Mouse (Mus musculus) G1E (cell line): ENCODE data around the gene Gpc6. TPM values are rescaled to one million over a fixed set of nuclear protein-coding genes. Genes with fewer than 3 reads are reported as not detected.

Experiments
- ATAC-seq: 2 replicates; pipeline ENCODE4 v1.8.0; 2016; ENCODE audit warnings: mild to moderate bottlenecking; ENCODE audit not compliant: insufficient number of reproducible peaks, poor library complexity, low FRiP score, severe bottlenecking; ENCODE audit errors: extremely low read depth
- DNase-seq: peaks from one replicate; pipeline ENCODE4 v3.0.0; 2012; ENCODE audit warnings: low spot score
- H3K27me3 ChIP-seq: 2 replicates; pipeline ENCODE4 v1.6.1; 2012; ENCODE audit warnings: mild to moderate bottlenecking, low read length, inconsistent platforms; ENCODE audit not compliant: insufficient read depth
- H3K36me3 ChIP-seq: replicated peaks from 2 replicates; pipeline ENCODE3; 2012; ENCODE audit warnings: mild to moderate bottlenecking, inconsistent platforms
- H3K4me1 ChIP-seq: 2 replicates; pipeline ENCODE4 v1.6.1; 2012; ENCODE audit warnings: low read depth, low read length, inconsistent platforms, mixed read lengths; ENCODE audit not compliant: insufficient read depth
- H3K4me3 ChIP-seq: 2 replicates; pipeline ENCODE4 v1.5.1; 2012; ENCODE audit warnings: low read depth, mild to moderate bottlenecking, inconsistent platforms, low read length, moderate library complexity, mixed read lengths
- H3K9me3 ChIP-seq: replicated peaks from 2 replicates; pipeline ENCODE4 v1.6.1; 2012; ENCODE audit warnings: inconsistent platforms
- CTCF ChIP-seq: IDR thresholded peaks from 2 replicates; pipeline ENCODE4 v1.5.1; 2012; ENCODE audit warnings: low read depth, low read length, inconsistent platforms, mixed read lengths
- GATA1 ChIP-seq: IDR thresholded peaks from 2 replicates; pipeline ENCODE4 v1.6.1; 2012; ENCODE audit warnings: borderline replicate concordance, low read length, inconsistent platforms, mixed read lengths
- GATA2 ChIP-seq: IDR thresholded peaks from 2 replicates; pipeline ENCODE4 v1.6.1; 2012; ENCODE audit warnings: low read depth, low read length, inconsistent platforms, borderline replicate concordance
- POLR2AphosphoS5 ChIP-seq: IDR thresholded peaks from 2 replicates; pipeline ENCODE4 v1.6.1; 2012; ENCODE audit warnings: low read depth, low read length, inconsistent platforms; ENCODE audit not compliant: insufficient replicate concordance
- TAL1 ChIP-seq: conservative IDR thresholded peaks from 2 replicates; pipeline ENCODE4 v1.6.1; 2012; ENCODE audit warnings: low read depth, low read length, inconsistent platforms, mixed read lengths
- polyA plus RNA-seq: library from polyadenylated mRNA; stranded (reverse); fragments of >175 nt; gene quantifications from 2 replicates; pipeline ENCODE4 v1.2.3, GENCODE M21; 2012
- total RNA-seq, 2 experiments: library from RNA; stranded (forward) in 1 of 2; stranded (reverse) in 1 of 2; fragments of 200-1000 nt in 1 of 2; fragments of >200 nt in 1 of 2; fragmentation: Nextera tagmentation in 1 of 2; gene quantifications; 2 replicates each; pipeline ENCODE4 v1.2.3; 2014 to 2017

Gene Gpc6
- total and polyA plus RNA-seq, 3 experiments: 0.22 TPM; not detected in 2

GRCm38 (mm10) chr14:117008781-117009180, 83.7 kb downstream of the Gpc6 start:
- Histone ChIP-seq H3K9me3 (peaks cover 10% of the 10 kb centered on the region), H3K4me1 (no peaks in the 10 kb centered on the region), H3K36me3 (no peaks in the 10 kb centered on the region), H3K27me3 (no peaks in the 10 kb centered on the region), H3K4me3 (no peak overlapping the region)
- TF ChIP-seq GATA2: no peak
- TF ChIP-seq GATA1: no peak
- no peak for TF ChIP-seq POLR2AphosphoS5
- no peak for TF ChIP-seq TAL1
- TF ChIP-seq CTCF: no peak
- no peak for DNase-seq
- ATAC-seq: no peak

GRCm38 (mm10) chr14:117012969-117013368, 87.9 kb downstream of the Gpc6 start:
- H3K4me3 ChIP-seq: no peak overlapping the region
- peaks cover 25% of the 10 kb centered on the region for H3K9me3 ChIP-seq
- TF ChIP-seq TAL1 (no peak), GATA1 (no peak), POLR2AphosphoS5 (no peak)
- H3K27me3 ChIP-seq: no peaks in the 10 kb centered on the region
- H3K36me3 ChIP-seq: no peaks in the 10 kb centered on the region
- H3K4me1 ChIP-seq: no peaks in the 10 kb centered on the region
- no peak for ATAC-seq
- no peak for DNase-seq

- Histone ChIP-seq H3K4me1 (no peaks in the 10 kb centered on the region), H3K9me3 (peaks cover 27% of the 10 kb centered on the region), H3K4me3 (no peak overlapping the region), H3K27me3 (no peaks in the 10 kb centered on the region), H3K36me3 (no peaks in the 10 kb centered on the region)
- ATAC-seq: no peak
- TF ChIP-seq TAL1: no peak
- TF ChIP-seq GATA2: no peak
- no peak for TF ChIP-seq POLR2AphosphoS5
- no peak for TF ChIP-seq CTCF
- TF ChIP-seq GATA1: no peak
- no peak for DNase-seq
Measured at GRCm38 (mm10) chr14:117013554-117014117, 88.5 kb downstream of the Gpc6 start.

- peaks cover 29% of the 10 kb centered on the region for H3K9me3 ChIP-seq
- ATAC-seq: no peak
- no peak for DNase-seq
- H3K27me3 ChIP-seq: no peaks in the 10 kb centered on the region
- no peaks in the 10 kb centered on the region for H3K36me3 ChIP-seq
- H3K4me3 ChIP-seq: no peak overlapping the region
- H3K4me1 ChIP-seq: no peaks in the 10 kb centered on the region
- TF ChIP-seq TAL1: no peak
- TF ChIP-seq GATA2: no peak
- TF ChIP-seq GATA1: no peak
- no peak for TF ChIP-seq POLR2AphosphoS5
- TF ChIP-seq CTCF: no peak
Measured at GRCm38 (mm10) chr14:117015333-117015922, 90.3 kb downstream of the Gpc6 start.

- Histone ChIP-seq H3K4me1 (no peaks in the 10 kb centered on the region), H3K9me3 (peaks cover 26% of the 10 kb centered on the region), H3K27me3 (no peaks in the 10 kb centered on the region), H3K36me3 (no peaks in the 10 kb centered on the region), H3K4me3 (no peak overlapping the region)
- DNase-seq: no peak
- ATAC-seq: no peak
- no peak for TF ChIP-seq GATA1
- no peak for TF ChIP-seq POLR2AphosphoS5
- no peak for TF ChIP-seq GATA2
- TF ChIP-seq CTCF: no peak
- no peak for TF ChIP-seq TAL1
Measured at GRCm38 (mm10) chr14:117022180-117022799, 97.2 kb downstream of the Gpc6 start.

GRCm38 (mm10) chr14:117034146-117034545, 109.0 kb downstream of the Gpc6 start:
- ATAC-seq: no peak
- no peaks in the 10 kb centered on the region for H3K36me3 ChIP-seq
- no peaks in the 10 kb centered on the region for H3K27me3 ChIP-seq
- no peak overlapping the region for H3K4me3 ChIP-seq
- DNase-seq: no peak
- no peak for TF ChIP-seq CTCF
- TF ChIP-seq POLR2AphosphoS5: no peak
- TF ChIP-seq GATA1: no peak
- no peak for TF ChIP-seq GATA2
- TF ChIP-seq TAL1: no peak
- no peaks in the 10 kb centered on the region for H3K4me1 ChIP-seq
- H3K9me3 ChIP-seq: peaks cover 25% of the 10 kb centered on the region

GRCm38 (mm10) chr14:117041017-117041416, 115.9 kb downstream of the Gpc6 start:
- Histone ChIP-seq H3K9me3 (peaks cover 24% of the 10 kb centered on the region), H3K36me3 (no peaks in the 10 kb centered on the region), H3K4me3 (no peak overlapping the region), H3K4me1 (no peaks in the 10 kb centered on the region), H3K27me3 (no peaks in the 10 kb centered on the region)
- no peak for TF ChIP-seq POLR2AphosphoS5
- no peak for TF ChIP-seq CTCF
- ATAC-seq (no peak), DNase-seq (no peak)
